Mouse (Mus musculus) left cerebral cortex, postnatal 4 days (tissue): Measurements from ENCODE around the gene Angpt4. TPM values are rescaled to one million over a fixed set of nuclear protein-coding genes. Genes with fewer than 3 reads are reported as not detected.

Experiments
- DNase-seq: peaks from one replicate; pipeline ENCODE4 v3.0.0-alpha.2; 2022
- intact Hi-C: fragments of 180-260 bp; cut with DNase I; formaldehyde crosslinking; loops from one replicate; pipeline ENCODE4 v1.15.1; 2025
- total RNA-seq, 2 experiments: library from RNA; stranded (reverse); gene quantifications; 2 replicates each; pipeline ENCODE4 v1.2.3; 2021

The Angpt4 gene
- total RNA-seq, 2 experiments from 2014 or later: not detected

- DNase-seq: no peak
- intact Hi-C loops: no loop called here
These were observed 741 bp downstream of the Angpt4 start for GRCm38 (mm10) chr2:151911751-151912150.

DNA sequence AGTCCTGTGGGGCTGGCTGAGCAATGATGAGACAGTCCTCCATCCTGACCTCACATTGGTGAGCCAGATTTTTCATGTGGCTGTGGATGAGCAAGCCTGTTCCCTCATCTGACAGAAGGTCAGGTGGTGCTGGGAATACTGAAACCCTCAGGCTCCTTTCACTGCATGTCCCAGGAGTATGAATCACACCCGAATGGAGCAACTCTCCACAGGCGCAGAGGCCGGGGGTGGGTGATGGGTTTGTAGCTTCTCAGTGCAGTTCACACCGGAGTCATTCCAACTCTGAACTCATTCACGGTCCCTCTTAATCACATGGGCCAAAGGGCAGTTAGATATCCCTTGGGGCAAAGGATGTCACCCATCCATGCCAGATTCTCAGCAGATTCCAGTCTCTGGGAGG lies 3.1 kb downstream of the Angpt4 start:
- intact Hi-C loops: no loop called here
- DNase-seq: no peak

- no peak for DNase-seq
- intact Hi-C loops: no loop called here
These were observed 4.1 kb downstream of the Angpt4 start for GRCm38 (mm10) chr2:151915111-151915510.

DNA sequence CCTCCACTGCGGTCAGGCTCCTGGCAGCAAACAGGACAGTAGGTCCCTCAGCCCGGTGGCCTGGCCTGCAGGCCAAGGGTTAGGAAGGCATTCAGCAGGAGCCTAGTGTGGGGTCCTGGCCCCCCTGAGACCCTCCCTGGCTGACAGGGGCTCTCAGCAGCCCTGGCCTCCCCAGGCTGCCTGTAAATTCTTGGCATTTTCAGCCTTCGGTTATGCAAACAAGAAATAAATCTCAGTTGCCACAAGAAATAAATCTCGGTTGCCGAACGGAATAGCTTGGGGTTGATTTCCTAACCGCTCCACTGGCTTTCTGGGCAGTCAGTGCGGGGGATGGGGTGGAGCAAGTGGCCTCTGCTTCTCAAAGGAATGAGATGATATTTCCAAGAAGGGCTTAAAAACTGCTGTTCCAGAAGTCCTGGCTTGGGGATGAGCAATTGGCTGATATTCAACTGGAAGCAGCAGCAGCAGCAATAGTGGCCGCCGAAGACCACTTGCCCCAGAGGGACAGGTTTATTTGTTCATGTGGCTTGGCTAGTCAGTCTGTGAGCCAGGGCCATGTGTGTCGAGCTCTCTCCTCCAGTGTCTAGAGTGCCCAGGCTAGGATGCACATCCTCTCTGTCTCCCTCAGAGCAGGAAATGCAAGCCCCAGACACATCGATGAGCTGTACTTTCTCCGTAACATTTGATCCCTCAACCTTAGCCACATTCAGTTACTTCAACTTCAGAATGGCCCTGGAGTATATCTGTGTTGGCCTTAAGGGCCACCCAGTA lies 5.2 kb downstream of the Angpt4 start:
- DNase-seq: peak; percentile 34
- intact Hi-C loops: no loop called here

- intact Hi-C loops: no loop called here
- DNase-seq: no peak
These were observed 8.1 kb downstream of the Angpt4 start for GRCm38 (mm10) chr2:151919140-151919539.

- DNase-seq: no peak
- intact Hi-C loops: no loop called here
These were observed 10.1 kb downstream of the Angpt4 start for GRCm38 (mm10) chr2:151921068-151921467.

DNA sequence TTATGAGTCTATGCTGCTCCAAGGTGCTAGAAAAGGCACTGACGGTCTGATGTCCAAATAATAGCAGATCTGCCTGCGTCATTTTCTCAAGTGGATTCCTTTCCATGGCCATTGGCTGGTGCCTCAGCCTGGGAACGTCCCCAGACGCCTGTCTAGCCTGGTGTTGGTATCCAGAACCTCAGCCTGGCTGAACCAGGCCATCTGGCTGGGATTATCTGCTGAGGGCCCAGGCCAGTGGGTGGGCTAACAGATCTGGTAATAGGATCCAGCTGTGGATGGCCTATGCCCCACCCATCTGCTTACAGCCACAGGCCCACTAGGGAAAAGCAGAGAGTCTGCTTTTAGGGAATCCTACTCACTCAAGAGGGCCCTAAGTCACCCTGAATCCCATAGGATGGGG lies 10.6 kb downstream of the Angpt4 start:
- no peak for DNase-seq
- intact Hi-C loops: no loop called here

- DNase-seq: no peak
- intact Hi-C loops: no loop called here
These were observed 13.3 kb downstream of the Angpt4 start for GRCm38 (mm10) chr2:151924276-151924675.

- intact Hi-C loops: no loop called here
- peak; percentile 44 for DNase-seq
These were observed 14.7 kb downstream of the Angpt4 start for GRCm38 (mm10) chr2:151925715-151926114.

DNA sequence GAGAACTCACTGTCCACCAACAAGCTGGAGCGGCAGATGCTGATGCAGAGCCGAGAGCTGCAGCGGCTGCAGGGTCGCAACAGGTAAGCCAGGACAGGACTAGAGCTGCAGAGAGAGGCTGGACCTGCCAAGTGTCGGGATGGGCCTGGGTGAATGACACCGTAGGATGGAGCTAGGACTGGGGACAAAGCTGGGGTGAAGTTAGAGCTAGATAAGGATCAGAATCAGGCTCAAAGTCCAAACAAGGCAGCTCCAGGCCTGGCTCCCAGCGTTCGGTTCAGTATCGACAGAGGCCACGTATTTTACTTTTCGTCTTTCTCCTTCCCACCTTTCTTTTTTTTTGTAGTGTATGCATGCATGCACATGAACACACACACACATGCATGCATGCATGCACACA lies 16.1 kb downstream of the Angpt4 start:
- no peak for DNase-seq
- intact Hi-C loops: no loop called here

DNA sequence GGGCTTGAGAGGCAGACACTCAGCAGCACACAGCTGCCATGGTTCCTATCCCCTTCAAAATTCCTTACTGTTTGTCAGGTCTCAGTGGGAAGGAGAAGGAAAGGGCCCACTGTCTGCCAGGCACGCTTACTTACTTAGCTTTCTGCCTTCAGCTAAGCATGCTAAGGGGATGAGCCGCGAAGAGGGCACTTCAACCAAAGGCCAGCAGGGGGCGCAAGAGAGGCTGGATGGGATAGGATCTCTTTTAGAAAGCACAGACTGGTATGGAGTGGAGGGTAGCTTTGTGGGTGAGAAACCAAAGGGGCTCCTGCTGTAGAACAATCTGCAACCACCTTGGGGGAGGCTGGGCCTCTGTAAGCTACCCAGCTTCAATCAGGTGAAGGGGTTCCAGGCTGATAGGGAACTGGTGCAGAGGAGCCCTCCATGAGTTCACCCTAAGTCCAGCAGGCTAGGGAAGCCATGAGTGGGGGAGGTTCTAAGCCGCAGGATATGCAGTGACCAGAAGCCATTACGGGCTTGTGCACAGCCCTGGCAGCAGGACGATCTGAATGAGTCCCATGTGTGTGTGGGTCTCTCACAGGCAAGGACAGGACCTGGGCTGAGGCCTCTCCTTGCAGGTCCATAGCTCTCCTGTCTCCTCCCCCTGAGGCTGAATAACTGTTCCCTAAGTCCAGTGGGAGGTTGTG lies 19.5 kb downstream of the Angpt4 start:
- peak; percentile 91 for DNase-seq
- intact Hi-C loops: no loop called here

- DNase-seq: peak; percentile 32
- intact Hi-C loops: loop anchor here (5.0 kb wide), 1 partner anchor 54 kb away; no protein-coding TSS in a partner anchor
These were observed 26.9 kb downstream of the Angpt4 start for GRCm38 (mm10) chr2:151937893-151938292.

DNA sequence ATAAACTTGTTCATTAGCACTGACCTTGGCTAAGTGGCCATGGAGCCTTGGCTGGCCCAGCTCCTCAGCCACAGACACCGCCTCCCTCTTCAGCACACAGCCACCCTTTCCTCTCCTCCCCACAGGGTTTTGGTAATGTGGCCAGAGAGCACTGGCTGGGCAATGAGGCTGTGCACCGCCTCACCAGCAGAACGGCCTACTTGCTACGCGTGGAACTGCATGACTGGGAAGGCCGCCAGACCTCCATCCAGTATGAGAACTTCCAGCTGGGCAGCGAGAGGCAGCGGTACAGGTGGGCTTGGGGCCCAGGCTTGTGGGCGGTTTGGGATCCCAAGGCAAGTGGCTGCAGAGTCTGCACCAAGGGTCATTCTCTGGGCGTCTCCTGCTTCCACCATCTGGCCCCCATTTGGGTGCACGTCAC lies 27.8 kb downstream of the Angpt4 start:
- peak; percentile 79 for DNase-seq
- intact Hi-C loops: loop anchor here (5.0 kb wide), 1 partner anchor 54 kb away; no protein-coding TSS in a partner anchor

DNA sequence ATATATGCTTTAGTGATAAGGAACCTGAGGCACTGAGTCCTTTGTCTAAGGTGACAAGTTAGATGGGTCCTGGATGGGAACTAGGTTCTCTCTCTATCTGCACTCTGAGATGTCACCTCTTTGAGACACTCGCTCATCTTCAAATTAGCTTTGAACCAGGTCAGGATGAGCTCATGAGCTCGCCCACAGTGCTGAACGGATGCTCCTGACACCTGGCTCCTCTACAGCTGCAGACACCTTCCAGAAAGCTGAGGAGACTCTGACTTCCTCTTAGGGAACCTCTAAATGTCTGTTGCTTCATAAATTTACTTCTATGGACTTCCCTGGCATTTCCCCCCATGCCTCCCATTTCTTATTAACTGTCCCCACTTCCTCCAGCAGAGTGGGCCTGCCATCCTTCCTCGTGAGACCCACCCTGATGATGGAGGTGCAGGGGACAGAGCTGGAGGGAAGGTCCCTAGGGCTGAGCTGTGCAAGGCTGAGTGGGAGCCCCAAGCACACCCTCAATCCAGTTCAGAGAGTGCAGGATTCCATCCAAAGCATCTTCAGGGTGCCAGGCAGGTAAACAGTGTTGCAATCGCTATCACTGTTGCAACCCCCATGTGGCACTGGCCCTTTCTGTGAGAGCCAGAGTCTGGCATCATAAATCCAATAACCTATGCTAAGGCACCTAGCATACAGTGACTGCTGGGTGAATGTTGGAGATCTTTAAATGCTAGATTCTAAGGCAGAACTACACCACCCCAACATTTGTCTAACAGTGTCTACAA lies 28.8 kb downstream of the Angpt4 start:
- intact Hi-C loops: loop anchor here (5.0 kb wide), 1 partner anchor 52 kb away; no protein-coding TSS in a partner anchor
- no peak for DNase-seq

- intact Hi-C loops: no loop called here
- DNase-seq: peak; percentile 34
These were observed 30.3 kb downstream of the Angpt4 start for GRCm38 (mm10) chr2:151941269-151941668.

DNA sequence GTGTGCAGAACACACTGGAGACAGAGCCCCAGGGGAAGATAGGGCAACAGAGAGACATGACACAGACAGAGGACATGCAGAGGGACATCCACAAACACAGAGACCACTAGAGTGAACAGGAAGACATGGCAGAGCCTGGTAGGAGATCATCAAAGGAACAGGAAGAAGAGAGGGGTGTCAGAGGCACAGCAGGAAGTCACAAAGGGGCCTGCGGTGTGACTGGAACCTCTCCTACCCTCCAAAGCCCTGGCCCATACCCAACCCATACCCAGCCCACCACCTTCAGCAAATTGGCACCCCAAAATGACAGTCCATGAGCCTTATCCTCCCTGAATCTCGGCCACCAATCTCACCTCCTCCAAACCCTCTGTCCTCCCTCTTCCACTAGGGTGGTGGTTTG lies 33.1 kb downstream of the Angpt4 start:
- intact Hi-C loops: no loop called here
- no peak for DNase-seq

DNA sequence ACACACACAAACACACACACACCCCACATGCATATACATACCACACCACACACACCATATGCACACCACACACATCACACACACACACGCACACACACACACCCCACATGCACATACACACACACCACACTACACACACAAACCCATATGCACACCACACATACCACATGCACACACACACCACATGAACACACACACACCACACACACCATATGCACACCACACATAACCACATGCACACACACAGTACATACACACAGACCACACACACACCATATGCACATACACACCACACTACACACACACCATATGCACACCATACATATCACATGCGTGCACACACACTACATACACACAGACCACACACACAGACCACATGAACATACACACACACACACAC lies 36.6 kb downstream of the Angpt4 start:
- intact Hi-C loops: no loop called here
- no peak for DNase-seq

GRCm38 (mm10) chr2:151948311-151948710 lies 37.3 kb downstream of the Angpt4 start:
- DNase-seq: no peak
- intact Hi-C loops: no loop called here

GRCm38 (mm10) chr2:151949082-151949774 lies 38.2 kb downstream of the Angpt4 start:
- no peak for DNase-seq
- intact Hi-C loops: no loop called here

DNA sequence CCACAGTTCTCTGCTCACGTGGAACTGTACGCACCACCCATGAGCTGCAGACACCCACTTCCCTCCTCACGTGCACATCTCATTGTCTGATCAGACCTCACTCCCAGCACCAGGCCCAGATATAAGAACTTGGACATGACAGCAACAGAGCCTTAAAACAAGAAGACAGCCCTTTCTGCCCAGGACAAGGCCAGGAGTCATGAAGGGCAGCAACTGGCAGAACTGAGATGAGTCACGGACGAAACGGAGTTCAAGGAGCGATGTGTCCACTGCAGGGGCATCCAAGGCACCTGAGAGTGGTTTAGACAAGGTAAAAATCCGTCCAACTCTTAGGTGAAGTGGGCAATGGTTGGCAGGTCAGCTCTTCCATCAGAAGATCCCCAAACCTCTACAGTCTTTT lies 42.7 kb downstream of the Angpt4 start:
- intact Hi-C loops: no loop called here
- DNase-seq: no peak
